Mouse (Mus musculus) kidney, embryonic 15.5 days (tissue): ENCODE data around the gene Fstl3. TPM values are rescaled to one million over a fixed set of nuclear protein-coding genes. Genes with fewer than 3 reads are reported as not detected.
"Not testable (repeated sequence)": the region's sequence is repeated elsewhere in the genome, so short reads cannot be mapped to it uniquely, and the experiment has no call there.

ENCODE experiments used
- ATAC-seq: fragments of 200-750 bp; cut with Nextera tagmentation; replicated peaks from 2 replicates; pipeline ENCODE4 v1.8.0; 2017; ENCODE audit warnings: moderate TSS enrichment; ENCODE audit not compliant: low FRiP score
- H3K27ac ChIP-seq: fragments of 300-500 bp; sonication (generic); 2 replicates; pipeline ENCODE4 v1.5.1; 2015; ENCODE audit warnings: mild to moderate bottlenecking, inconsistent platforms
- H3K27me3 ChIP-seq: fragments of 300-500 bp; sonication (generic); 2 replicates; pipeline ENCODE4 v1.6.1; 2015; ENCODE audit warnings: inconsistent platforms
- H3K36me3 ChIP-seq: fragments of 300-500 bp; sonication (generic); 2 replicates; pipeline ENCODE4 v1.6.1; 2015; ENCODE audit warnings: inconsistent platforms
- H3K4me1 ChIP-seq: fragments of 300-500 bp; sonication (generic); 2 replicates; pipeline ENCODE4 v1.6.1; 2015; ENCODE audit warnings: inconsistent platforms
- H3K4me2 ChIP-seq: fragments of 300-500 bp; sonication (generic); 2 replicates; pipeline ENCODE4 v1.6.1; 2015; ENCODE audit warnings: moderate library complexity, mild to moderate bottlenecking, inconsistent platforms
- H3K4me3 ChIP-seq: fragments of 300-500 bp; sonication (generic); replicated peaks from 2 replicates; pipeline ENCODE4 v1.5.1; 2015; ENCODE audit warnings: mild to moderate bottlenecking, inconsistent platforms
- H3K9ac ChIP-seq: fragments of 300-500 bp; sonication (generic); 2 replicates; pipeline ENCODE4 v1.6.1; 2015; ENCODE audit warnings: mild to moderate bottlenecking, inconsistent platforms
- H3K9me3 ChIP-seq: fragments of 300-500 bp; sonication (generic); replicated peaks from 2 replicates; pipeline ENCODE4 v1.6.1; 2016; ENCODE audit warnings: inconsistent platforms
- WGBS: fragments of 180-500 bp; shearing (Covaris S2); methylation state at CpG from one replicate; pipeline ENCODE4 v1.1.7; 2015; ENCODE audit warnings: mixed read lengths; 5-methylcytosine and 5-hydroxymethylcytosine counted together
- polyA plus RNA-seq: library from polyadenylated mRNA; unstranded; fragments of >200 nt; fragmentation: Nextera tagmentation; extraction: Ambion mirVana; gene quantifications from 2 replicates; pipeline ENCODE4 v1.2.1, GENCODE M21; 2015

Gene Fstl3
- polyA plus RNA-seq, 1 experiment from 2014 or later: 15.6 TPM

- H3K36me3 ChIP-seq: peaks cover 57% of the 10 kb centered on the region
- WGBS: 95% methylated on average over 15 of the region's 15 CpGs
- peaks cover 13% of the 10 kb centered on the region for H3K4me1 ChIP-seq
- H3K9me3 ChIP-seq: peaks cover 20% of the 10 kb centered on the region
- H3K27me3 ChIP-seq: no peaks in the 10 kb centered on the region
- no peak overlapping the region for H3K9ac ChIP-seq
- no peak overlapping the region for H3K27ac ChIP-seq
- ATAC-seq: no peak
- H3K4me2 ChIP-seq: no peak overlapping the region
- H3K4me3 ChIP-seq: no peak overlapping the region
These were observed 33.3 kb upstream of the Fstl3 start for GRCm38 (mm10) chr10:79743650-79744365.

- H3K9me3 ChIP-seq: peaks cover 4% of the 10 kb centered on the region; the same call in 1 of the 2 replicates
- peak overlapping the region; percentile 67 for H3K4me3 ChIP-seq
- H3K9ac ChIP-seq: 0 out of 2 replicates have a peak overlapping the region, but pooled peaks have one; percentile 21
- peak overlapping the region; percentile 61 for H3K4me2 ChIP-seq
- ATAC-seq: no peak
- peaks cover 13% of the 10 kb centered on the region for H3K4me1 ChIP-seq
- H3K36me3 ChIP-seq: peaks cover 41% of the 10 kb centered on the region
- H3K27me3 ChIP-seq: no peaks in the 10 kb centered on the region
- WGBS: 90% methylated on average over 3 of the region's 3 CpGs
- no peak overlapping the region for H3K27ac ChIP-seq
These were observed 31.7 kb upstream of the Fstl3 start for GRCm38 (mm10) chr10:79745411-79745810.

GRCm38 (mm10) chr10:79745898-79746773, 30.9 kb upstream of the Fstl3 start, which contains the start of gene Polrmt:
Gene Polrmt, minus strand, starts transcription at chr10:79746581.
- Histone ChIP-seq H3K9me3 (no peaks in the 10 kb centered on the region), H3K27ac (peak within 1 kb of the TSS; percentile 37; the same call in 1 of the 2 replicates), H3K36me3 (peaks cover 34% of the 10 kb centered on the region), H3K9ac (peak within 1 kb of the TSS; percentile 67), H3K4me3 (peak within 1 kb of the TSS; percentile 67), H3K4me2 (peak within 1 kb of the TSS; percentile 61), H3K27me3 (no peaks in the 10 kb centered on the region), H3K4me1 (peaks cover 13% of the 10 kb centered on the region)
- peak; percentile 96 for ATAC-seq
- 4% methylated on average over 38 of the region's 38 CpGs for WGBS

GRCm38 (mm10) chr10:79746774-79747151, 30.3 kb upstream of the Fstl3 start:
- H3K9me3 ChIP-seq: no peaks in the 10 kb centered on the region
- peak overlapping the region; percentile 67 for H3K4me3 ChIP-seq
- peak; percentile 70 for ATAC-seq
- peak overlapping the region; percentile 37; the same call in 1 of the 2 replicates for H3K27ac ChIP-seq
- WGBS: 24% methylated on average over 6 of the region's 6 CpGs
- H3K36me3 ChIP-seq: peaks cover 27% of the 10 kb centered on the region
- H3K4me1 ChIP-seq: peaks cover 13% of the 10 kb centered on the region
- H3K27me3 ChIP-seq: no peaks in the 10 kb centered on the region
- peak overlapping the region; percentile 61 for H3K4me2 ChIP-seq
- H3K9ac ChIP-seq: 0 out of 2 replicates have a peak overlapping the region, but pooled peaks have one; percentile 21

- WGBS: 73% methylated on average over 6 of the region's 6 CpGs
- no peak for ATAC-seq
- H3K4me2 ChIP-seq: no peak overlapping the region
- H3K27ac ChIP-seq: no peak overlapping the region
- H3K4me3 ChIP-seq: no peak overlapping the region
- H3K36me3 ChIP-seq: peaks cover 11% of the 10 kb centered on the region
- H3K9me3 ChIP-seq: no peaks in the 10 kb centered on the region
- H3K4me1 ChIP-seq: peaks cover 13% of the 10 kb centered on the region
- no peak overlapping the region for H3K9ac ChIP-seq
- H3K27me3 ChIP-seq: no peaks in the 10 kb centered on the region
These were observed 28.6 kb upstream of the Fstl3 start for GRCm38 (mm10) chr10:79748496-79748895.

- under 1% methylated on average over 36 of the region's 36 CpGs for WGBS
- peaks cover 10% of the 10 kb centered on the region; the same call in 1 of the 2 replicates for H3K4me1 ChIP-seq
- ATAC-seq: peak; percentile 91
- peak within 1 kb of the TSS; percentile 17 for H3K9ac ChIP-seq
- H3K4me3 ChIP-seq: peak within 1 kb of the TSS; percentile 36
- no peaks in the 10 kb centered on the region for H3K27me3 ChIP-seq
- no peak within 1 kb of the TSS for H3K27ac ChIP-seq
- peak within 1 kb of the TSS; percentile 76 for H3K4me2 ChIP-seq
- H3K36me3 ChIP-seq: peaks cover 41% of the 10 kb centered on the region
- H3K9me3 ChIP-seq: no peaks in the 10 kb centered on the region
These were observed 22.1 kb upstream of the Fstl3 start, which contains the start of gene Fgf22 for GRCm38 (mm10) chr10:79754856-79755516. Gene Fgf22, plus strand, starts transcription at chr10:79755076.

GRCm38 (mm10) chr10:79755854-79756253, 21.2 kb upstream of the Fstl3 start:
- no peak for ATAC-seq
- Histone ChIP-seq H3K4me3 (no peak overlapping the region), H3K36me3 (peaks cover 50% of the 10 kb centered on the region), H3K27me3 (no peaks in the 10 kb centered on the region), H3K9ac (no peak overlapping the region), H3K9me3 (no peaks in the 10 kb centered on the region), H3K4me2 (no peak overlapping the region), H3K4me1 (peaks cover 10% of the 10 kb centered on the region; the same call in 1 of the 2 replicates), H3K27ac (no peak overlapping the region)
- WGBS: 81% methylated on average over 3 of the region's 3 CpGs

GRCm38 (mm10) chr10:79756660-79757059, 20.4 kb upstream of the Fstl3 start:
- Histone ChIP-seq H3K27ac (no peak overlapping the region), H3K9ac (no peak overlapping the region), H3K9me3 (no peaks in the 10 kb centered on the region), H3K4me3 (no peak overlapping the region), H3K4me2 (no peak overlapping the region), H3K27me3 (no peaks in the 10 kb centered on the region), H3K4me1 (peaks cover 10% of the 10 kb centered on the region; the same call in 1 of the 2 replicates), H3K36me3 (peaks cover 58% of the 10 kb centered on the region)
- WGBS: 85% methylated on average over 24 of the region's 24 CpGs
- no peak for ATAC-seq

GRCm38 (mm10) chr10:79759675-79760074, 17.4 kb upstream of the Fstl3 start:
- not testable (repeated sequence) for H3K27me3 ChIP-seq, ATAC-seq, H3K27ac ChIP-seq, H3K9ac ChIP-seq, H3K4me3 ChIP-seq, H3K9me3 ChIP-seq, H3K4me2 ChIP-seq
- peaks cover 24% of the 10 kb centered on the region for H3K4me1 ChIP-seq
- peaks cover 69% of the 10 kb centered on the region for H3K36me3 ChIP-seq
- WGBS: 91% methylated on average over 1 of the region's 1 CpGs

- no peak overlapping the region for H3K4me3 ChIP-seq
- ATAC-seq: no peak
- WGBS: 93% methylated on average over 11 of the region's 11 CpGs
- peaks cover 69% of the 10 kb centered on the region for H3K36me3 ChIP-seq
- no peak overlapping the region for H3K4me2 ChIP-seq
- no peak overlapping the region for H3K9ac ChIP-seq
- H3K9me3 ChIP-seq: no peaks in the 10 kb centered on the region
- no peaks in the 10 kb centered on the region for H3K27me3 ChIP-seq
- H3K27ac ChIP-seq: no peak overlapping the region
- H3K4me1 ChIP-seq: peaks cover 25% of the 10 kb centered on the region
These were observed 16.4 kb upstream of the Fstl3 start for GRCm38 (mm10) chr10:79760603-79761143.

GRCm38 (mm10) chr10:79762875-79763274, 14.2 kb upstream of the Fstl3 start:
- Histone ChIP-seq H3K27ac (no peak overlapping the region), H3K9ac (no peak overlapping the region), H3K4me2 (no peak overlapping the region), H3K27me3 (no peaks in the 10 kb centered on the region), H3K4me1 (peaks cover 34% of the 10 kb centered on the region), H3K9me3 (no peaks in the 10 kb centered on the region), H3K36me3 (peaks cover 48% of the 10 kb centered on the region), H3K4me3 (no peak overlapping the region)
- no peak for ATAC-seq
- 79% methylated on average over 3 of the region's 3 CpGs for WGBS
